Mouse (Mus musculus) right cerebral cortex, adult 2 months (tissue): ENCODE measurements around the gene Nat14.
"Not testable (repeated sequence)": the region's sequence is repeated elsewhere in the genome, so short reads cannot be mapped to it uniquely, and the experiment has no call there.

Experiments used
- DNase-seq, 2 experiments: peaks; one replicate each; pipeline ENCODE4 v3.0.0; 2021 to 2022; ENCODE audit warnings: low spot score in 2 of 2

Gene Nat14

GRCm38 (mm10) chr7:4921824-4922482 lies at the start of gene Nat14:
Nat14 (plus strand) TSS chr7:4922028.
- no peak for DNase-seq

- peak; percentile 78 to 82 for DNase-seq
These were observed 45.0 kb upstream of the Nat14 start, which contains the start of gene Isoc2a for GRCm38 (mm10) chr7:4876753-4877221. Isoc2a (plus strand) TSS chr7:4877153.

GRCm38 (mm10) chr7:4877226-4877625 lies 44.6 kb upstream of the Nat14 start:
- no peak for DNase-seq

- no peak for DNase-seq
These were observed 43.6 kb upstream of the Nat14 start for GRCm38 (mm10) chr7:4878186-4878585.

GRCm38 (mm10) chr7:4879036-4879435 lies 42.8 kb upstream of the Nat14 start:
- DNase-seq: not testable (repeated sequence)

GRCm38 (mm10) chr7:4886680-4887079 lies 35.1 kb upstream of the Nat14 start:
- DNase-seq: no peak

GRCm38 (mm10) chr7:4895186-4895585 lies 26.6 kb upstream of the Nat14 start:
- DNase-seq: no peak

GRCm38 (mm10) chr7:4898851-4899648 lies 22.8 kb upstream of the Nat14 start:
- DNase-seq: no peak

- no peak for DNase-seq
These were observed 21.9 kb upstream of the Nat14 start for GRCm38 (mm10) chr7:4899649-4900522.

GRCm38 (mm10) chr7:4900523-4900851 lies 21.3 kb upstream of the Nat14 start:
- no peak for DNase-seq

GRCm38 (mm10) chr7:4901171-4901570 lies 20.7 kb upstream of the Nat14 start:
- no peak for DNase-seq

- no peak for DNase-seq
These were observed 19.4 kb upstream of the Nat14 start for GRCm38 (mm10) chr7:4902404-4902803.

GRCm38 (mm10) chr7:4906466-4906950 lies 15.3 kb upstream of the Nat14 start, which contains the start of gene Gm36210:
Gm36210 (minus strand) TSS chr7:4906516.
- DNase-seq: no peak

GRCm38 (mm10) chr7:4911561-4911960 lies 10.3 kb upstream of the Nat14 start:
- DNase-seq: peak; percentile 60 to 63

- DNase-seq: no peak
These were observed 9.6 kb upstream of the Nat14 start for GRCm38 (mm10) chr7:4912248-4912647.

GRCm38 (mm10) chr7:4915007-4915665 lies 6.7 kb upstream of the Nat14 start, which contains the start of gene Zfp628:
Zfp628 (plus strand) TSS chr7:4915217.
- DNase-seq: peak; percentile 95 to 96

GRCm38 (mm10) chr7:4915669-4916416 lies 6.0 kb upstream of the Nat14 start:
- peak in 1 of 2 experiments; percentile 60 for DNase-seq

- DNase-seq: no peak
These were observed 4.3 kb upstream of the Nat14 start for GRCm38 (mm10) chr7:4917494-4917893.

GRCm38 (mm10) chr7:4918681-4919080 lies 3.1 kb upstream of the Nat14 start:
- no peak for DNase-seq

GRCm38 (mm10) chr7:4919096-4919495 lies 2.7 kb upstream of the Nat14 start:
- DNase-seq: no peak
